Mouse (Mus musculus) liver, adult 2 months (tissue): ENCODE data around the gene Sipa1l1.

Source experiments
- CTCF ChIP-seq: fragments of 200-500 bp; IDR thresholded peaks from 2 replicates; pipeline ENCODE4 v1.5.1; 2011; ENCODE audit warnings: low read depth, low read length, control low read depth
- POLR2A ChIP-seq: fragments of 200-500 bp; IDR thresholded peaks from 2 replicates; pipeline ENCODE4 v1.6.1; 2011; ENCODE audit warnings: low read length, control low read depth; ENCODE audit not compliant: insufficient read depth; ENCODE audit errors: extremely low read depth

DNA sequence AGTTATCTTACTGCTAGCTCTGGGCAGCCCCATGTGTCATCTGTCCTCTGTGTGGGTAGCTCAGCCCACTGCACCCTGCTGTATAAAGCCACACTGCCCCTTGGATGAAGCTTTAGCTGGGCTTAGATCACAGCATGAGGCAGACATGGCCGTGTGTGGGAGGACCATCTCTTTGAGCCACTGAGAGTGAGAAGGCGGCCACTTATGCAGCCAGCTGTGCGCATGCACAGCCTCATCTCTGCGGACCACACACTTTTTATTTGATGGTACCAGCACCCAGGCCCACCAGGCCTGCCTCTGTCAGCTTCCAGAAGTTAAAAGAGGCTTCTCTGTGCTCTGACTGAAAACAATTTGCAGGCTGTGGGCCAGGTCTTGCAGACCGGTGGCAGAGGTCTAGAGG lies 308.7 kb downstream of the Sipa1l1 start:
- TF ChIP-seq CTCF (no peak), POLR2A (no peak)
